Mouse (Mus musculus) adrenal gland, postnatal 10 days (tissue): Measurements from ENCODE around the gene Ddx56. TPM values are rescaled to one million over a fixed set of nuclear protein-coding genes. Genes with fewer than 3 reads are reported as not detected.
A peak's percentile ranks its signal among the peaks of the same experiment; 100 is the strongest.
"Not testable (repeated sequence)": the region's sequence is repeated elsewhere in the genome, so short reads cannot be mapped to it uniquely, and the experiment has no call there.

Experiments used
- DNase-seq: peaks from one replicate; pipeline ENCODE4 v3.0.0; 2021; ENCODE audit warnings: mixed read lengths
- total RNA-seq, 2 experiments: library from RNA; stranded (reverse); gene quantifications; 2 replicates each; pipeline ENCODE4 v1.2.3; 2021

Gene Ddx56
- total RNA-seq, 2 experiments from 2014 or later = 49.8 to 52.7 TPM

DNA sequence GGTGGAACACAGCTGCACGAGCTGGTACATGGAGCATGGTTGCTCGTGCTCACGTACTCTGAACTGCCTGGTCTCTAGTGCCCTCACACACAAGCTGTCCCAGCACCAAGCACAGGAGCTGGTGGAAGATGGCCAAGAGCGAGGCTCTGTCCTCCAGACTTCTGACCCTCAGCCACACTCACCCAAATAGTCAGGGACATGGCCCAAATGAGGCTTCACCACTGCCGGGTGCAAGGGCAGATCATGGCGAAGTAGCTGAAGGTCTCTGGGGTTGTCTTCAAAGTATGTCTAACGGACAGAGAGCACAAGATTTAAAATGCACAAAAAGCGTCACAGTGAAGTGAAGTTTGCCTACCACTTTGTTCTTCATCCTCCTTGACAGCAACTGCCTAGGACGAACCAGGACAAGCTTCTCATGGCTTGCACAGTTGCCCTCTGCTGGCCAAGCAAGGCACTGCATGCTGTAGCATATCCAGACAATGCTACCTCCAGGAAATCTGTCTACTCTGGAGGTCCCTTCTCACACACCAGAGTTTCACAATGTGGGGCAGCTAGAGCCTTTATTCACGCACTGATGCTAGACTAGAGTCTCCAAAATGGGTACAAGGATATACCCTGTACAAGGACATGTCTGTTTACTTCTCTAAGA, 6.0 kb downstream of the Ddx56 start:
- peak; percentile 81 for DNase-seq

DNA sequence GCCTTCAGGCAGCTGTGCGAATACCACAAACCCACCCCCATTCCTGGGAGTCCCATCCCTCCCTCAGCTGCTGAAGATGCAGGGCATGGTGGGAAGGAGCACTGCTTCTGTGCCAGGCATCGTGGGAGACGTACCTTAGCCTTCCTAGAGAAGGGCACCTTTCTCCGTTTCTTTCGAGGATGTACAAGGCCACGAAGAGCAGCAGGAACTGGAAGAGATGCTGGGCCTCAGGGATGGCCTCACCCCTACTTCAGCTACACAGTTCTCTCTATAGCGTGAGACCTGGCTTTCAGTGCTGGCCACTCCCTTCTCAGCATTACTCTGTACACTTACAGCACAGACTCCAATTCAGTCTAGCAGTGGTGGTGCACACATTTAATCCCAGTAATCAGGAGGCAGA, 8.2 kb downstream of the Ddx56 start:
- no peak for DNase-seq

GRCm38 (mm10) chr11:6256490-6257072, 11.0 kb downstream of the Ddx56 start:
- DNase-seq = peak; percentile 49

DNA sequence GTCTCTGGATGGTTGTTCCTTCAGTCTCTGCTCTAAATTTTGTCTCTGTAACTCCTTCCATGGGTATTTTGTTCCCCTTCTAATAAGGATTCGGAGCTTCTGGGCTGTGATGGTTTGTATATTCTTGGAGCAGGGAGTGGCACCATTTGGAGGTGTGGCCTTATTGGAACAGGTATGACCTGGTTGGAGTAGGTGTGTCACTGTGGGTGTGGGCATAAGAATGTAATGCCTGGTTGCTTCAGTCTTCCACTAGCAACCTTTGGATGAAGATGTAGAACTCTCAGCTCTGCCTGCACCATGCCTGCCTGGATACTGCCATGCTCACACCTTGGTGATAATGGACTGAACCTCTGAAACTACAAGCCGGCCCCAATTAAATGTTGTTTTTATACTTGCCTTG, 13.0 kb downstream of the Ddx56 start:
- DNase-seq = not testable (repeated sequence)

- no peak for DNase-seq
These were observed 14.7 kb downstream of the Ddx56 start for GRCm38 (mm10) chr11:6252824-6253223.

GRCm38 (mm10) chr11:6252248-6252647, 15.3 kb downstream of the Ddx56 start:
- DNase-seq = no peak

GRCm38 (mm10) chr11:6244707-6245106, 22.9 kb downstream of the Ddx56 start:
- DNase-seq = no peak

DNA sequence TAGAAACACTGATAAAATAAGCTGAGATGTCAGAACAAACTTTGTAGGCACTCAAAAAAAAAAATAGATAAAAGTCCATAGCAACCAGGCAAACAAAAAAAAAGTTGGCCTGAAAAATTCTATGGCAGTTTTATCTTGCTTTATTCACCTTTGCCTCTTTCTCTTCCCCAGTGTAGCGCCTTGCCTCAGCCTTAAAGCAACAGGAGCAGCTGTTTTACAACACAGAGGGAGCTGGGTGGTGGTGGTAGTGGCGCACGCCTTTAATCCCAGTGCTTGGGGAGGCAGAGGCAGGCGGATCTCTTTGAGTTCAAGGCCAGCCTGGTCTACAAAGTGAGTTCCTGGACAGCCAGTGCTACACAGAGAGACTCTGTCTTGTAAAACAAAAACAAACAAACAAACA, 34.5 kb downstream of the Ddx56 start:
- no peak for DNase-seq

DNA sequence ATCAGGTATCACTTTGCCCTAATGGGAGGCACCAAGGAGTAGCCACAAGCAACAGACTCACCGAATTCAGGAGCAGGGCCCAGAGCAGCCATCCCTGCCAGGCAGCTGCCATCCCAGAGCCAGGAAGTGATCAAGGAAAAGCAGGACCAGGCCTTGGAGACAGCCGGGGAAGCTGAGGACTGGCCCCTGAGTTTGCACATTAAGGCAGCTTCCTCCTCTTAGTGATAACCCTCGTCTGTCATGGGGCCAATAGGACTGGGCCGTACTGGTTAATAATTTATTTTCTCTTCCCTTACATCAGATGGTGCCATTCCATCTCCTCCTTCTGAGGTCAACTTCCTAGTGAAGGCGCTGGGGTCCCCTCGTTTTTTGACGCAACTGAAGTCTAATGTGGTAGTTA, 37.6 kb downstream of the Ddx56 start, which contains the start of gene Npc1l1:
Npc1l1 (minus strand) TSS at position 132 of the 400 bp plus-strand sequence.
- DNase-seq = no peak

GRCm38 (mm10) chr11:6224541-6225229, 42.9 kb downstream of the Ddx56 start:
- no peak for DNase-seq

DNA sequence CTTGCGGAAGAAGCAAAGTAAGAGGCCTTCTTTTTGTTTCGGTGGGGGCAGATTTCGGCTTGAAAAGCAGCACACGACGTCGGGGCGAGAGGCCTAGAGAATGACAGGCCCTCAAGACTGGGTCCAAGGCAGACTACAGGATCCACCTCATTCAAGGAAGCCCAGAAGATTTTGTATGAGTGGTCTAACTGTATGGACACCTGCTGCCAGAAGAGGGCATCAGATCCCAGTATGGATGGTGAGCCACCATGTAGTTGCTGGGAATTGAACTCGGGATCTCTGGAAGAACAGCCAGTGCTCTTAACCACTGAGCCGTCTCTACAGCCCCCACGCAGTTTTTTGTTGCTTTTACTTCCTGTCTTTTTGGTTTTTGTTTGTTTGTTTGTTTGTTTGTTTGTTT, 45.4 kb downstream of the Ddx56 start:
- DNase-seq = no peak

DNA sequence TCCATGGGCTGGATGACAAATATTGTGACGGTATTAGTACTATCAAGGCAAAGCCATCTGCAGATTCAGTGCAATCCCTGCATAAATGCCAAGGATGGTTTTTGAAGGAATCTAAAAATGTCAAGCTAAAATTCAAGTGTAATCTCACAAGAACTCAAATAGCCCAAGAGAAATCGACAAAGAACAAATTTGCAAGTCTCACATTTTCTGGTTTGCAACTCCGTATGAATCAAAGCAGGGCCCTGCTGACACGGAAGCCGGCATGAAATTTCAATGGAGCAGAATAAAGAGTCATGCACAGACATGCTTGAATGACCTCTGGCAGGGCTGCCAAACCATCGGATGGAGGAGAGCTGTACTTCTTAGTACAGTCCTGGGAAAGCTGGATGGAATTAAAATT, 47.6 kb downstream of the Ddx56 start:
- no peak for DNase-seq

DNA sequence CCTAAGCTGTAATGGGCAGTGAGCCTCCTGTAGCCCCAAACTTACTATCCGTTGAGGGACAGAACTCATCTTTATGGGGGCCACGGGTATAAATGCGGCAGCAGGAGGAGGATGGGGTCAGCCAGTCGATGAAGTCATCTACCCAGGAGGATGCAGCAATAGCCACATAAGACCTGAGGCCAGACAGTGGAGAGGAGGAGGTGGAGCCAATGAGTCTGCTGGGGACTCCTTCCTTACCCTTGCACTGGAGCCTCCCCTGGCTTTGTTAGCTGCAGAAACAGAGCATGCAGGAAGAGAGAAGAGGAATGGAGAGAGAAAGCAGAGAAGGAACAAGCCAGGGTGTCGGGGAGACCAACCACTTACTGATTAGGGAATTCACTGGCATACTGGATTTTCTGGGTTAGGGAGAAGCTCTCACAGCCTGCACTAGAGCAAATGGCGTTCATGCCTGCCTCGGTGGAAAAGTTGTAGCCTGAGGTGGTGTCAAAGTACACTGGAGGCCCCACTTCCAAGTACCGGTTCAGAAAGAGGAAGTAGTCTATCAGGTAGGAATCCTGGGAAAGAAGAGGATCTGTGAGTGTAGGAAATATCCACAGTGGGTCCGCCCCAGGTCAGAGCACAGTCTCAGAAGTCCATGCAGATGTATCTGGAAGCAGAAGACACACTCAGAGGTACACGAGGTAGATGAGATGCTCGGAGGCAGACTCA, 49.2 kb downstream of the Ddx56 start:
- no peak for DNase-seq

- no peak for DNase-seq
These were observed 50.7 kb downstream of the Ddx56 start for GRCm38 (mm10) chr11:6216834-6217233.

Other genes with a start within 250 kb of the Ddx56 start
- 10 to 100 TPM; 15.7 to 30.4 TPM for gene Camk2b, start 201.4 kb downstream of the Ddx56 start, total RNA-seq
- under 1 TPM; 0.21 to 0.24 TPM for gene A730071L15Rik, start 67.7 kb downstream of the Ddx56 start, total RNA-seq
- 10 to 100 TPM; 45.8 to 52.3 TPM for gene Nudcd3, start 67.4 kb downstream of the Ddx56 start, total RNA-seq
- not detected for gene Npc1l1, start 37.6 kb downstream of the Ddx56 start, total RNA-seq
- gene Tmed4, start 7.1 kb upstream of the Ddx56 start, total RNA-seq = 10 to 100 TPM; 83.3 to 86.5 TPM
- gene Ogdh, start 23.9 kb upstream of the Ddx56 start, total RNA-seq = 100 to 1,000 TPM; 854 to 941 TPM
- gene Zmiz2, start 121.3 kb upstream of the Ddx56 start, total RNA-seq = 10 to 100 TPM; 38.4 to 48.2 TPM
- 1,000 to 10,000 TPM; 1,588 to 1,631 TPM for gene Ppia, start 147.7 kb upstream of the Ddx56 start, total RNA-seq
- 10 to 100 TPM; 84.9 to 92.0 TPM for gene H2afv, start 176.7 kb upstream of the Ddx56 start, total RNA-seq
- 10 to 100 TPM; 62.7 to 71.0 TPM for gene Purb, start 208.1 kb upstream of the Ddx56 start, total RNA-seq